Mouse (Mus musculus) kidney, adult 2 months (tissue): ENCODE measurements around the gene Fam219a.

Experiments used
- CTCF ChIP-seq: fragments of 200-500 bp; conservative IDR thresholded peaks from 2 replicates; pipeline ENCODE4 v1.5.1; 2011; ENCODE audit warnings: low read depth, mild to moderate bottlenecking, control low read depth, low read length, moderate library complexity, mixed read lengths; ENCODE audit not compliant: insufficient read depth, insufficient read length
- POLR2A ChIP-seq: fragments of 200-500 bp; IDR thresholded peaks from one replicate; pipeline ENCODE4 v1.6.1; 2011; ENCODE audit warnings: low read depth, low read length, control low read depth

DNA sequence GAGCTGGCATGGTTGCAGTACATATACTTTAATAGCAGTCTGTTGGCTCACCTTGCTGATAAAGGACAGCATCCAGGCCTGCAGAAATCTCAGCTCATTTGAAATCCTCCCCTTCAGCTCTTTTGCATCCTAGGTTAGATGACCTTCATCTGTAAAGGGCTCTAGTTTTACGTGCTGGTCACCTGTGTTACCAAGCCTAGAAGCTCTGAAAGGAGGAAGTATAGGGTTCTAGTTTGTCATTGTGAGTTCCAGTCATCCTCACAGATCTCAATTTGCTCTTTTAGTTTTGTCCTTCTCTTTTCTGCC lies 98.0 kb downstream of the Fam219a start:
- TF ChIP-seq CTCF (no peak), POLR2A (no peak)
